Mouse (Mus musculus): ENCODE measurements around the gene Olfr572. TPM values are rescaled to one million over a fixed set of nuclear protein-coding genes. Genes with fewer than 3 reads are reported as not detected.

Gene Olfr572
- polyA plus RNA-seq, 1 experiment: not detected

GRCm38 (mm10) chr7:102962360-102962759 lies 38.2 kb downstream of the Olfr572 start, which contains the start of gene Olfr576:
TSS of gene Olfr576 (plus strand) at chr7:102962660.
- no peaks in the 10 kb centered on the region for H3K36me3 ChIP-seq (ENCODE audit: control insufficient read depth, insufficient read depth)
- TF ChIP-seq E2F4 (IDR thresholded peaks at IDR 0.05; ENCODE audit: insufficient read depth): no peak
- TF ChIP-seq REST (IDR thresholded peaks at IDR 0.05; ENCODE audit: insufficient read depth, insufficient read length): no peak
- TF ChIP-seq POLR2A (IDR thresholded peaks at IDR 0.05; ENCODE audit: insufficient read length, low read depth): no peak
- TF ChIP-seq USF1 (IDR thresholded peaks at IDR 0.05; ENCODE audit: low read depth): no peak
- TF ChIP-seq MYOD1 (IDR thresholded peaks at IDR 0.05; ENCODE audit: control insufficient read depth in 1 of 3, insufficient read length in 2 of 3, low read depth in 2 of 3): no peak
- TF ChIP-seq TCF12 (IDR thresholded peaks at IDR 0.05; ENCODE audit: insufficient read depth, poor library complexity, severe bottlenecking): no peak
- TF ChIP-seq CEBPB (IDR thresholded peaks at IDR 0.05; ENCODE audit: insufficient read depth, poor library complexity, severe bottlenecking): no peak
- no peak for TF ChIP-seq MAX (IDR thresholded peaks at IDR 0.05; ENCODE audit: low read depth)
- TF ChIP-seq SRF (IDR thresholded peaks at IDR 0.05; ENCODE audit: control insufficient read depth, insufficient read length, low read depth): no peak
- no peak for TF ChIP-seq MYOG (IDR thresholded peaks at IDR 0.05; ENCODE audit: control insufficient read depth in 1 of 3, insufficient read depth in 1 of 3, insufficient read length in 2 of 3, low read depth in 2 of 3)
- no peak for TF ChIP-seq TCF3 (IDR thresholded peaks at IDR 0.05; ENCODE audit: insufficient read length, low read depth)
- no peak for TF ChIP-seq POLR2AphosphoS2 (IDR thresholded peaks at IDR 0.05; ENCODE audit: insufficient read length, low read depth)
- no peak within 1 kb of the TSS for H3K4me2 ChIP-seq (ENCODE audit: low read depth)
- H3K79me2 ChIP-seq (ENCODE audit: control insufficient read depth, insufficient read depth): no peaks in the 10 kb centered on the region
- H3ac ChIP-seq (ENCODE audit: control insufficient read depth, insufficient read length): no peak within 1 kb of the TSS
- no peaks in the 10 kb centered on the region for H3K27me3 ChIP-seq (ENCODE audit: control insufficient read depth, insufficient read depth, insufficient read length)
- H3K4me3 ChIP-seq: no peak within 1 kb of the TSS

GRCm38 (mm10) chr7:102974399-102974798 lies 50.2 kb downstream of the Olfr572 start:
- no peaks in the 10 kb centered on the region for H3K79me2 ChIP-seq (ENCODE audit: control insufficient read depth, insufficient read depth)
- TF ChIP-seq MYOG (IDR thresholded peaks at IDR 0.05; ENCODE audit: control insufficient read depth in 1 of 3, insufficient read depth in 1 of 3, insufficient read length in 2 of 3, low read depth in 2 of 3) (no peak), POLR2A (IDR thresholded peaks at IDR 0.05; ENCODE audit: insufficient read length, low read depth) (no peak)
- H3ac ChIP-seq (ENCODE audit: control insufficient read depth, insufficient read length): no peak overlapping the region
- H3K4me3 ChIP-seq: no peak overlapping the region
- no peak overlapping the region for H3K4me2 ChIP-seq (ENCODE audit: low read depth)
- no peaks in the 10 kb centered on the region for H3K36me3 ChIP-seq (ENCODE audit: control insufficient read depth, insufficient read depth)
- H3K27me3 ChIP-seq (ENCODE audit: control insufficient read depth, insufficient read depth, insufficient read length): no peaks in the 10 kb centered on the region

GRCm38 (mm10) chr7:102975843-102976242 lies 51.6 kb downstream of the Olfr572 start, which contains the start of gene Olfr577:
TSS of gene Olfr577 (minus strand) at chr7:102975943.
- H3ac ChIP-seq (ENCODE audit: control insufficient read depth, insufficient read length): no peak within 1 kb of the TSS
- no peak within 1 kb of the TSS for H3K4me3 ChIP-seq
- no peak for TF ChIP-seq TCF12 (IDR thresholded peaks at IDR 0.05; ENCODE audit: insufficient read depth, poor library complexity, severe bottlenecking)
- no peak for TF ChIP-seq POLR2AphosphoS2 (IDR thresholded peaks at IDR 0.05; ENCODE audit: insufficient read length, low read depth)
- TF ChIP-seq TCF3 (IDR thresholded peaks at IDR 0.05; ENCODE audit: insufficient read length, low read depth): no peak
- no peak for TF ChIP-seq POLR2A (IDR thresholded peaks at IDR 0.05; ENCODE audit: insufficient read length, low read depth)
- no peak for TF ChIP-seq MAX (IDR thresholded peaks at IDR 0.05; ENCODE audit: low read depth)
- no peak for TF ChIP-seq E2F4 (IDR thresholded peaks at IDR 0.05; ENCODE audit: insufficient read depth)
- TF ChIP-seq MYOD1 (IDR thresholded peaks at IDR 0.05; ENCODE audit: control insufficient read depth in 1 of 3, insufficient read length in 2 of 3, low read depth in 2 of 3): no peak
- TF ChIP-seq CEBPB (IDR thresholded peaks at IDR 0.05; ENCODE audit: insufficient read depth, poor library complexity, severe bottlenecking): no peak
- TF ChIP-seq REST (IDR thresholded peaks at IDR 0.05; ENCODE audit: insufficient read depth, insufficient read length): no peak
- no peak for TF ChIP-seq USF1 (IDR thresholded peaks at IDR 0.05; ENCODE audit: low read depth)
- TF ChIP-seq SRF (IDR thresholded peaks at IDR 0.05; ENCODE audit: control insufficient read depth, insufficient read length, low read depth): no peak
- TF ChIP-seq MYOG (IDR thresholded peaks at IDR 0.05; ENCODE audit: control insufficient read depth in 1 of 3, insufficient read depth in 1 of 3, insufficient read length in 2 of 3, low read depth in 2 of 3): no peak
- no peaks in the 10 kb centered on the region for H3K79me2 ChIP-seq (ENCODE audit: control insufficient read depth, insufficient read depth)
- H3K4me2 ChIP-seq (ENCODE audit: low read depth): no peak within 1 kb of the TSS
- no peaks in the 10 kb centered on the region for H3K27me3 ChIP-seq (ENCODE audit: control insufficient read depth, insufficient read depth, insufficient read length)
- no peaks in the 10 kb centered on the region for H3K36me3 ChIP-seq (ENCODE audit: control insufficient read depth, insufficient read depth)

Other genes with a start within 250 kb of the Olfr572 start
- gene Trim68, start 237.1 kb upstream of the Olfr572 start, polyA plus RNA-seq (2012; fragmentation: generic; extraction: Trizol): 3.2 TPM
- not detected for gene Olfr557, start 228.5 kb upstream of the Olfr572 start, polyA plus RNA-seq (2012; fragmentation: generic; extraction: Trizol)
- not detected for gene Olfr558, start 222.2 kb upstream of the Olfr572 start, polyA plus RNA-seq (2012; fragmentation: generic; extraction: Trizol)
- gene Olfr33, start 205.3 kb upstream of the Olfr572 start, polyA plus RNA-seq (2012; fragmentation: generic; extraction: Trizol): not detected
- not detected for gene Olfr559, start 196.9 kb upstream of the Olfr572 start, polyA plus RNA-seq (2012; fragmentation: generic; extraction: Trizol)
- gene Olfr560, start 165.0 kb upstream of the Olfr572 start, polyA plus RNA-seq (2012; fragmentation: generic; extraction: Trizol): not detected
- gene Olfr78, start 164.9 kb upstream of the Olfr572 start, polyA plus RNA-seq (2012; fragmentation: generic; extraction: Trizol): not detected
- gene Olfr561, start 153.2 kb upstream of the Olfr572 start, polyA plus RNA-seq (2012; fragmentation: generic; extraction: Trizol): not detected
- gene Olfr564, start 120.9 kb upstream of the Olfr572 start, polyA plus RNA-seq (2012; fragmentation: generic; extraction: Trizol): not detected
- not detected for gene Olfr566, start 65.6 kb upstream of the Olfr572 start, polyA plus RNA-seq (2012; fragmentation: generic; extraction: Trizol)
- gene Olfr568, start 47.3 kb upstream of the Olfr572 start, polyA plus RNA-seq (2012; fragmentation: generic; extraction: Trizol): not detected
- not detected for gene Olfr569, start 33.5 kb upstream of the Olfr572 start, polyA plus RNA-seq (2012; fragmentation: generic; extraction: Trizol)
- not detected for gene Olfr570, start 29.8 kb upstream of the Olfr572 start, polyA plus RNA-seq (2012; fragmentation: generic; extraction: Trizol)
- not detected for gene Olfr571, start 6.9 kb upstream of the Olfr572 start, polyA plus RNA-seq (2012; fragmentation: generic; extraction: Trizol)
- gene Olfr573-ps1, start 18.2 kb downstream of the Olfr572 start, polyA plus RNA-seq (2012; fragmentation: generic; extraction: Trizol): not detected
- not detected for gene Olfr574, start 24.1 kb downstream of the Olfr572 start, polyA plus RNA-seq (2012; fragmentation: generic; extraction: Trizol)
- gene Olfr575, start 34.4 kb downstream of the Olfr572 start, polyA plus RNA-seq (2012; fragmentation: generic; extraction: Trizol): not detected
- not detected for gene Olfr576, start 38.3 kb downstream of the Olfr572 start, polyA plus RNA-seq (2012; fragmentation: generic; extraction: Trizol)
- not detected for gene Olfr577, start 51.5 kb downstream of the Olfr572 start, polyA plus RNA-seq (2012; fragmentation: generic; extraction: Trizol)
- gene Olfr578, start 64.9 kb downstream of the Olfr572 start, polyA plus RNA-seq (2012; fragmentation: generic; extraction: Trizol): not detected
- not detected for gene Olfr582, start 113.6 kb downstream of the Olfr572 start, polyA plus RNA-seq (2012; fragmentation: generic; extraction: Trizol)
- gene Olfr583, start 126.9 kb downstream of the Olfr572 start, polyA plus RNA-seq (2012; fragmentation: generic; extraction: Trizol): not detected
- gene Olfr584, start 157.5 kb downstream of the Olfr572 start, polyA plus RNA-seq (2012; fragmentation: generic; extraction: Trizol): not detected
- not detected for gene Olfr585, start 173.3 kb downstream of the Olfr572 start, polyA plus RNA-seq (2012; fragmentation: generic; extraction: Trizol)
- gene Olfr586, start 201.2 kb downstream of the Olfr572 start, polyA plus RNA-seq (2012; fragmentation: generic; extraction: Trizol): not detected
- not detected for gene Olfr588-ps1, start 216.5 kb downstream of the Olfr572 start, polyA plus RNA-seq (2012; fragmentation: generic; extraction: Trizol)
- not detected for gene Olfr589, start 231.9 kb downstream of the Olfr572 start, polyA plus RNA-seq (2012; fragmentation: generic; extraction: Trizol)